Mouse (Mus musculus) kidney, adult 2 months (tissue): ENCODE data around the gene Trim59. TPM values are rescaled to one million over a fixed set of nuclear protein-coding genes. Genes with fewer than 3 reads are reported as not detected.

ENCODE experiments used
- DNase-seq: peaks from one replicate; pipeline ENCODE4 v3.0.0; 2021
- H3K27ac ChIP-seq: fragments of 200-500 bp; 2 replicates; pipeline ENCODE4 v1.5.1; 2012; ENCODE audit warnings: low read depth, low read length, control low read depth, inconsistent platforms; ENCODE audit not compliant: insufficient read depth
- H3K27me3 ChIP-seq: fragments of 200-500 bp; replicated peaks from 2 replicates; pipeline ENCODE4 v1.6.1; 2012; ENCODE audit warnings: mild to moderate bottlenecking, moderate library complexity, low read length, inconsistent platforms; ENCODE audit not compliant: control insufficient read depth, insufficient read depth
- H3K36me3 ChIP-seq: fragments of 200-500 bp; 2 replicates; pipeline ENCODE4 v1.6.1; 2012; ENCODE audit warnings: mild to moderate bottlenecking, moderate library complexity, low read length, inconsistent platforms; ENCODE audit not compliant: control insufficient read depth, insufficient read depth
- H3K4me1 ChIP-seq: fragments of 200-500 bp; 2 replicates; pipeline ENCODE4 v1.6.1; 2011; ENCODE audit warnings: low read length; ENCODE audit not compliant: control insufficient read depth, insufficient read depth
- H3K4me3 ChIP-seq: fragments of 200-500 bp; 2 replicates; pipeline ENCODE4 v1.5.1; 2011; ENCODE audit warnings: mild to moderate bottlenecking, low read depth, low read length, control low read depth; ENCODE audit not compliant: insufficient read depth
- CTCF ChIP-seq: fragments of 200-500 bp; conservative IDR thresholded peaks from 2 replicates; pipeline ENCODE4 v1.5.1; 2011; ENCODE audit warnings: low read depth, mild to moderate bottlenecking, control low read depth, low read length, moderate library complexity, mixed read lengths; ENCODE audit not compliant: insufficient read depth, insufficient read length
- POLR2A ChIP-seq: fragments of 200-500 bp; IDR thresholded peaks from one replicate; pipeline ENCODE4 v1.6.1; 2011; ENCODE audit warnings: low read depth, low read length, control low read depth
- WGBS: fragments of 180-500 bp; shearing (Covaris S2); methylation state at CpG from one replicate; pipeline ENCODE4 v1.1.7; 2018; 5-methylcytosine and 5-hydroxymethylcytosine counted together
- polyA plus RNA-seq: library from polyadenylated mRNA; depleted of rRNA; stranded (reverse); fragments of >200 nt; gene quantifications from 2 replicates; pipeline ENCODE4 v1.2.3, GENCODE M21; 2012; rRNA removed

Trim59 gene
- polyA plus RNA-seq, 1 experiment = 0.42 TPM

DNA sequence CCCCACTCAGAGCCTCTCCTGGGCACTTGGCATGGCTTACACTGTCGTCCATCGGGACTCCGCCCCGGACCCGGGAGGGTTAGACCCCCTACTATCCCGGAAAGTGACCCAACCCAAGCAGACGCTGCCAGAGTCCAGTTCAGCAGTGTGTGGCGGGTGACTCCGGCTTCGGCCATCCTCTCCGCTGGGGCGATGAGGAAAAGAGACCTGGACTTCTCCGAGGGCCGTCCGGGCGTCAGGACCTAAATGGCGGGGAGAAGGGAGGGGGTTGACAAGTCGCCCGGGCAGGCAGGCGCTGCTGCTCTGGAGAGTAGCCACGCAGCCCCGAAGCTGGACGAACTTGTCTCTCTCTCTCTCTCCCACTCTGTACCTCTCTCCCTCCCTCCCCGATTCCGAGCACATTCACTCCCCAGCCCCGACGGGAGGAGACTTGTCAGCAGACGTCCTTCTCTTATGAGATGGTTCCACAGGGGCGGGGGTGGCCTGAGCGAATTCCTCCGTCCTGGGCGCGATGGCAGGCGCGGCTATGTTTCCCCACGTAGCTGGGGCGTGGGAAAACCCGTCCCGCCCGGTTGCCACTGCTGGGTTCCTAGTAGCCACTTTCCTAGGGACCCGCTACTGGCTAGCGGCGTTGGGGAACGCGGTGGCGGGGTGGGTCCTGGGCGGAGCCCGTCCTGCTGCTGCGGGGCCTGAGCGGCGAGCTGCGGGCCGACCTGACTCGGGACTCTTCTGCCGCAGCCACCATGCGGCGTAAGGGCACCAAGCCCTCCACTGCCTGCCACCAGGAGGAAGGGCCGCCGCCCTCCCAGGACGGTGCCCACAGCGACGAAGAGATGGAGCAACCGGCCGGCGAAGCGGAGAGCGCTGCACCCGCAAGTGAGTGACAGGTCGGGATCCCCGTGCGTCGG, 39.0 kb downstream of the Trim59 start:
- TF ChIP-seq POLR2A (no peak), CTCF (no peak)
- H3K4me1 ChIP-seq = no peaks in the 10 kb centered on the region; the same call in none of the 2 replicates
- H3K27me3 ChIP-seq = no peaks in the 10 kb centered on the region
- peak; percentile 54 for DNase-seq
- peak overlapping the region; percentile 91 for H3K4me3 ChIP-seq
- peak overlapping the region; percentile 54 for H3K27ac ChIP-seq
- no peaks in the 10 kb centered on the region for H3K36me3 ChIP-seq
- under 1% methylated on average over 72 of the region's 72 CpGs for WGBS

DNA sequence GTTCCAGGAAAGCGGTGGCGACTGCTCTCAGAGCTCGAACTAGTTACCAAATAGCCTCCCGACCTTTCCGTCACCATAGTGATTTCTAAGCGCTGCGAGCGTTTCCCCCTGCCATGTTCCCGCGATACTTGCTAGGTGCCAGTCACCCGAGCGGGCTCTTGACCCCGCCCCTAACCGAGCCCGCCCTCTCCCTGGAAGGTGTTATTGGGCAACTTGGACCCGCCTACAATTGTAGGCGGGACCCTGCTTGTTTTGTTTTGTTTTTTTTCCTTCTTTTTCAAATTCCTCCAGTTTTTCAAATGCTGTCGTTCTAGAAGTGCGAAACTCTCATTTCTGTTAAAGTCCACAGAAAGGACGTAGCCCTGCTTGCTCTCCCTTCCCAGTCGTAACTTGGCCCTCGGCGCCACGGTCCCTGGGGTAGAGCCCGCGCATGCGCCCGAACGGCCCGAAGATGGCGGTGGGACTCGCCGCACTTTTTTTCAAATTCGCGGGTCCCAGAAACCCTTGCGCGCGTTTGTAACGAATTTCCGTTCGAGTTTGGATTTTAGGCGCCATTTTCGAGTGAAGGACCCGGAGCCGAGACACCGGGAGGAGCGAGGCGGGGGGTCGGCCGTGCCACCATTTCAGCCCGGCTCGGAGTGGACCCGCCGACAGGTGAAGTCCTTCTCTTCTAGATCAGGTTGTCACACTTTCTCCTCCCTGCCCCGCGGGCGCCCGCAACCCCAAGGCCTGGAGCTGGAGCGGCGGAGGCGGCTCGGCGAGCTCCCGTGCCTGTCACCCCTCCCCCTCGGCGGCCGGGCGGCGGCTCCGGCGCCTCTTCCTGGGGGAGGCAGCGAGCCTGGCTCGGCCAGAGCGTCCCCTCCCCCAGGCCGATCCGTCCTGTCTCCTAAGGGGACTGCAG, 39.9 kb downstream of the Trim59 start, which contains the start of the genes Ift80 and Smc4:
Ift80 (minus strand) TSS at position 134 of the 901 bp plus-strand sequence.
Smc4 (plus strand) TSS at position 302 of the 901 bp plus-strand sequence.
- Histone ChIP-seq H3K27me3 (no peaks in the 10 kb centered on the region), H3K4me1 (no peaks in the 10 kb centered on the region; the same call in none of the 2 replicates), H3K36me3 (no peaks in the 10 kb centered on the region), H3K27ac (peak within 1 kb of the TSS; percentile 96), H3K4me3 (peak within 1 kb of the TSS; percentile 96)
- WGBS = under 1% methylated on average over 76 of the region's 76 CpGs
- DNase-seq = peak; percentile 98
- TF ChIP-seq POLR2A = no peak

DNA sequence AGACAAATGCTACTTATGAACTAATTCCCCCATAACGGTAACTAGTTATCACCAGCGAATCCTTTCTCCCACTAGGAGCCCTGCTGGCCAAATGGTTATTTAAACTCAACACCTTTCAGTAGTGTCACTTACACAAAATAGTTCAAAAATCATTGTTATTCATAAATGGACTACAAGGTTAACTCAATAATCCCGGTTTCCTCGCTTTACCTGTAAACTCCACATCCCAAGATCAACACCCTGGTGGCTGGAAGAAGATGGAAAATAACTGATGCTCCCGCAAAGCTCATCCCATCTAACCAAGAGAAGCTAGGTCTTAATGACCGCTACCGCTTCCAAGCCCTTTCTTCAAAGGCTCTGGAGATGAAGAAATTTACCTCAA, 40.5 kb downstream of the Trim59 start:
- no peaks in the 10 kb centered on the region for H3K36me3 ChIP-seq
- no peaks in the 10 kb centered on the region; the same call in none of the 2 replicates for H3K4me1 ChIP-seq
- no peak for DNase-seq
- H3K27me3 ChIP-seq = no peaks in the 10 kb centered on the region
- no peak for TF ChIP-seq CTCF
- TF ChIP-seq POLR2A = no peak
- H3K4me3 ChIP-seq = peak overlapping the region; percentile 96
- H3K27ac ChIP-seq = peak overlapping the region; percentile 49; the same call in 1 of the 2 replicates
- 1% methylated on average over 7 of the region's 7 CpGs for WGBS

- no peak for TF ChIP-seq POLR2A
- TF ChIP-seq CTCF = no peak
- WGBS = 90% methylated on average over 4 of the region's 4 CpGs
Observed at GRCm38 (mm10) chr3:69002781-69003180, 41.8 kb downstream of the Trim59 start.

GRCm38 (mm10) chr3:68986550-68986949, 58.0 kb downstream of the Trim59 start:
- Histone ChIP-seq H3K27ac (no peak overlapping the region), H3K4me3 (no peak overlapping the region), H3K27me3 (no peaks in the 10 kb centered on the region), H3K4me1 (no peaks in the 10 kb centered on the region), H3K36me3 (peaks cover 3% of the 10 kb centered on the region)
- 88% methylated on average over 2 of the region's 2 CpGs for WGBS
- DNase-seq = no peak
- TF ChIP-seq POLR2A (no peak), CTCF (no peak)

More at GRCm38 (mm10) chr3:69002781-69003180, 41.8 kb downstream of the Trim59 start:
- no peak overlapping the region for H3K27ac ChIP-seq
- no peaks in the 10 kb centered on the region; the same call in none of the 2 replicates for H3K4me1 ChIP-seq
- no peak overlapping the region for H3K4me3 ChIP-seq
- no peaks in the 10 kb centered on the region for H3K36me3 ChIP-seq
- no peak for DNase-seq
- H3K27me3 ChIP-seq = no peaks in the 10 kb centered on the region

Other genes starting within 250 kb of the Trim59 start
- 1.9 and 3.5 TPM in 2 replicates for gene 1110032F04Rik, start 175.2 kb downstream of the Trim59 start, polyA plus RNA-seq
- 3.8 and 4.2 TPM in 2 replicates for gene Ift80, start 40.2 kb downstream of the Trim59 start, polyA plus RNA-seq
- 2.5 and 3.0 TPM in 2 replicates for gene Smc4, start 40.0 kb downstream of the Trim59 start, polyA plus RNA-seq
- gene Kpna4, start 82.4 kb upstream of the Trim59 start, polyA plus RNA-seq = 8.6 and 11.3 TPM in 2 replicates
- gene Arl14, start 177.7 kb upstream of the Trim59 start, polyA plus RNA-seq = not detected in 2 replicates